In the genomic region with DNA sequence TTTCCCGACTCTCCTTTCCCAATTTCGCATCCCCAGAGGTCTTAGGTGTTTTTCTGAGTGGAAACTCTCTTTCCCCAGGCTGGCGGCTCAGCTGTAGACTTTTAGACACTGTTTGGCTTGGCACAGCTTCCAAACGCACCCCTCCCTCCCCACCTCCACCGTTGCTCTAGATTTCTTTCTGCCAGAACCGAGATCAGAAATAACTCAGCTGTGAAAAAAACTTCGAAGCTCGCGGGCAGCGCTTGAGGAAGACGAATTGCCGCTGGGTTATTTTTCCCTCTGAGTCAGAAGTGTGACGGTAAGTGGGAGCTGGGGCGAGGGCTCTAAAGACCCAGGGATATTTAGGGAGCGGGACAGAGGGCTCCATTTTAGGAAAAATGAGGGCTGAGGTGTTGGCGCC, we compare ENCODE assay signal across 14 mouse cellular contexts. TPM values are rescaled to one million over a fixed set of nuclear protein-coding genes. Genes with fewer than 3 reads are reported as not detected.
DNase-seq lines count a peak whose midpoint lies in the region; ATAC-seq and TF ChIP-seq lines count a peak whose summit lies in the region.
"Had no signal": no experiment of that assay in that cellular context is flagged by ENCODE, and none has a peak within 500 bp of the region (broad histone marks: within the 10 kb centered on the region; RNA-seq: fewer than 3 reads in every experiment).

No protein-coding gene starts in this region.

- TF ChIP-seq POLR2A in limb, embryonic 14.5 days (IDR thresholded peaks at IDR 0.05; ENCODE audit: borderline replicate concordance, extremely low read depth, insufficient read depth, insufficient read length) = no peak

- no peak overlapping the region for H3K4me3 ChIP-seq in kidney, embryonic 14.5 days (ENCODE audit: low read length)
- no peak overlapping the region for H3K4me3 ChIP-seq in limb, embryonic 14.5 days (replicated peaks; ENCODE audit: low read length)
- H3K4me3 ChIP-seq in liver, embryonic 11.5 days (ENCODE audit: low read depth, low read length) = no peak overlapping the region
- H3K4me3 ChIP-seq: hindbrain, embryonic 13.5 days; lung, embryonic 15.5 days had no signal

- H3K4me1 ChIP-seq in kidney, embryonic 14.5 days (ENCODE audit: control insufficient read depth, insufficient read depth, low read length) = peaks cover 12% of the 10 kb centered on the region
- peaks cover 14% of the 10 kb centered on the region for H3K4me1 ChIP-seq in limb, embryonic 14.5 days (ENCODE audit: control insufficient read depth, insufficient read depth, low read length)
- no peaks in the 10 kb centered on the region for H3K4me1 ChIP-seq in liver, embryonic 11.5 days (replicated peaks; ENCODE audit: control insufficient read depth, insufficient read depth, low read length)

- 22% methylated on average over 16 of the region's 16 CpGs for WGBS in kidney, embryonic 14.5 days
- 41% methylated on average over 16 of the region's 16 CpGs for WGBS in limb, embryonic 14.5 days
- WGBS in liver, embryonic 11.5 days = 65% methylated on average over 16 of the region's 16 CpGs

- no peaks in the 10 kb centered on the region for H3K27me3 ChIP-seq in kidney, embryonic 14.5 days (ENCODE audit: control insufficient read depth, insufficient read depth, low read length)
- no peaks in the 10 kb centered on the region for H3K27me3 ChIP-seq in limb, embryonic 14.5 days (ENCODE audit: control insufficient read depth, insufficient read depth, low read length)
- H3K27me3 ChIP-seq in liver, embryonic 11.5 days (replicated peaks; ENCODE audit: control insufficient read depth, insufficient read depth, low read length) = no peaks in the 10 kb centered on the region
- H3K27me3 ChIP-seq: lung, embryonic 15.5 days had no signal

- H3K4me2 ChIP-seq in kidney, embryonic 14.5 days (replicated peaks; ENCODE audit: low read depth, low read length) = no peak overlapping the region
- no peak overlapping the region for H3K4me2 ChIP-seq in limb, embryonic 14.5 days (replicated peaks; ENCODE audit: low read depth, low read length, severe bottlenecking)
- H3K4me2 ChIP-seq in liver, embryonic 11.5 days = no peak overlapping the region
- H3K4me2 ChIP-seq: hindbrain, embryonic 13.5 days; lung, embryonic 15.5 days had no signal

- H3K36me3 ChIP-seq in kidney, embryonic 14.5 days (ENCODE audit: control insufficient read depth, insufficient read depth, low read length) = no peaks in the 10 kb centered on the region
- H3K36me3 ChIP-seq in limb, embryonic 14.5 days (ENCODE audit: control insufficient read depth, insufficient read depth, low read length) = no peaks in the 10 kb centered on the region
- H3K36me3 ChIP-seq in liver, embryonic 11.5 days (ENCODE audit: control insufficient read depth, insufficient read depth, low read length) = no peaks in the 10 kb centered on the region
- H3K36me3 ChIP-seq: hindbrain, embryonic 13.5 days; lung, embryonic 15.5 days had no signal

- no peak overlapping the region for H3K27ac ChIP-seq in kidney, embryonic 14.5 days (ENCODE audit: low read depth, low read length)
- peak overlapping the region; percentile 39; the same call in 1 of the 2 replicates for H3K27ac ChIP-seq in limb, embryonic 14.5 days (replicated peaks; ENCODE audit: low read depth, low read length)
- no peak overlapping the region for H3K27ac ChIP-seq in liver, embryonic 11.5 days (ENCODE audit: low read depth, low read length)
- H3K27ac ChIP-seq: hindbrain, embryonic 13.5 days; lung, embryonic 15.5 days had no signal

- DNase-seq in kidney, postnatal 10 days = peak; percentile 27
- DNase-seq in brain, adult 2 months (ENCODE audit: low read depth, low spot score) = peak; percentile 93
- peak; percentile 65 to 67 for DNase-seq in frontal cortex, postnatal 10 days (ENCODE audit: low spot score in 2 of 2)
- DNase-seq in limb, embryonic 14.5 days (ENCODE audit: low spot score) = peak; percentile 55
- no peak for DNase-seq in liver, embryonic 11.5 days (ENCODE audit: low spot score)
- DNase-seq in T-cell, adult 2 months (ENCODE audit: low spot score) = no peak
- DNase-seq in layer of hippocampus, adult 18-20 months (ENCODE audit: low spot score in 2 of 2) = no peak
- DNase-seq: adrenal gland, adult 2 months; cerebellum, adult 11-12 months; gastrocnemius, postnatal 25 days; thymus, adult 18-20 months had no signal

- no peak overlapping the region for H3K9ac ChIP-seq in kidney, embryonic 14.5 days (ENCODE audit: low read depth, low read length)
- no peak overlapping the region for H3K9ac ChIP-seq in limb, embryonic 14.5 days (ENCODE audit: low read depth, low read length, severe bottlenecking)
- H3K9ac ChIP-seq in liver, embryonic 11.5 days (ENCODE audit: low read depth, low read length) = no peak overlapping the region
- H3K9ac ChIP-seq: hindbrain, embryonic 13.5 days; lung, embryonic 15.5 days had no signal

- H3K9me3 ChIP-seq in kidney, embryonic 14.5 days (ENCODE audit: control insufficient read depth, low read length) = no peaks in the 10 kb centered on the region
- H3K9me3 ChIP-seq in limb, embryonic 14.5 days (ENCODE audit: control insufficient read depth, low read length) = no peaks in the 10 kb centered on the region
- no peaks in the 10 kb centered on the region for H3K9me3 ChIP-seq in liver, embryonic 11.5 days (ENCODE audit: control insufficient read depth, low read length)
- H3K9me3 ChIP-seq: hindbrain, embryonic 13.5 days; lung, embryonic 15.5 days had no signal

- no peak for ATAC-seq in kidney, embryonic 14.5 days (ENCODE audit: low FRiP score, low TSS enrichment)
- peak; percentile 23; the same call in 1 of the 2 replicates for ATAC-seq in limb, embryonic 14.5 days (ENCODE audit: low FRiP score, low read depth)
- ATAC-seq in liver, embryonic 11.5 days (replicated peaks; ENCODE audit: low FRiP score) = no peak

RNA-seq across cellular contexts. Expression of a gene that starts 21.5 kb away (rescaled TPM):
- polyA plus RNA-seq in kidney, embryonic 14.5 days (2014; fragmentation: Nextera tagmentation; extraction: Ambion mirVana) = 4.7 and 7.4 TPM in 2 replicates
- 31.2 and 40.8 TPM in 2 replicates for polyA plus RNA-seq in limb, embryonic 14.5 days (2012; rRNA removed)
- 13.9 and 15.9 TPM in 2 replicates for polyA plus RNA-seq in limb, embryonic 14.5 days (2014; fragmentation: Nextera tagmentation; extraction: Ambion mirVana)
- polyA plus RNA-seq in liver, embryonic 11.5 days (2014; fragmentation: Nextera tagmentation; extraction: Ambion mirVana) = 2.5 and 4.0 TPM in 2 replicates
- total RNA-seq in layer of hippocampus, adult 18-20 months (2021) = 10 to 100 TPM; 15.9 to 18.4 TPM

RNA-seq across cellular contexts. Expression of a gene that starts 33.0 kb away (rescaled TPM):
- polyA plus RNA-seq in kidney, embryonic 14.5 days (2014; fragmentation: Nextera tagmentation; extraction: Ambion mirVana) = 0.37 and 0.50 TPM in 2 replicates
- polyA plus RNA-seq in limb, embryonic 14.5 days (2012; rRNA removed) = 8.6 and 11.8 TPM in 2 replicates
- 9.2 and 9.7 TPM in 2 replicates for polyA plus RNA-seq in limb, embryonic 14.5 days (2014; fragmentation: Nextera tagmentation; extraction: Ambion mirVana)
- 0.18 and 0.29 TPM in 2 replicates for polyA plus RNA-seq in liver, embryonic 11.5 days (2014; fragmentation: Nextera tagmentation; extraction: Ambion mirVana)
- 100 to 1,000 TPM; 188 to 196 TPM for total RNA-seq in layer of hippocampus, adult 18-20 months (2021)
- total RNA-seq: adrenal gland, adult 2 months; gastrocnemius, postnatal 25 days had no signal
- polyA plus RNA-seq: adrenal gland, adult 2 months had no signal

Comparison
In these comparisons a context has a peak if more than half of its experiments do, and no peak if none do; other contexts are left out.
1. DNase-seq: peak in kidney, postnatal 10 days (single experiment), brain, adult 2 months (single experiment), frontal cortex, postnatal 10 days (2 of 2) and limb, embryonic 14.5 days (single experiment); none in liver, embryonic 11.5 days (single experiment), T-cell, adult 2 months (single experiment) and layer of hippocampus, adult 18-20 months (0 of 2).